Mouse (Mus musculus): ENCODE results near the gene Abhd14b.

GRCm38 (mm10) chr9:106397733-106398132 is 49.5 kb upstream of the Abhd14b start:
- TF ChIP-seq CTCF (IDR thresholded peaks at IDR 0.05; ENCODE audit: borderline replicate concordance, extremely low read depth, insufficient read depth, insufficient read length) (no peak), POLR2A (IDR thresholded peaks at IDR 0.05; ENCODE audit: borderline replicate concordance, extremely low read depth, insufficient read depth, insufficient read length, poor library complexity, severe bottlenecking) (no peak)

Measured in brain, embryonic 14.5 days (tissue).